Mouse (Mus musculus) midbrain, embryonic 13.5 days (tissue): ENCODE data around the gene Col26a1. TPM values are rescaled to one million over a fixed set of nuclear protein-coding genes. Genes with fewer than 3 reads are reported as not detected.
"Not testable (repeated sequence)": the region's sequence is repeated elsewhere in the genome, so short reads cannot be mapped to it uniquely, and the experiment has no call there.

Experiments
- ATAC-seq: fragments of 200-750 bp; cut with Nextera tagmentation; 2 replicates; pipeline ENCODE4 v1.8.0; 2017; ENCODE audit warnings: mild to moderate bottlenecking, moderate TSS enrichment, moderate library complexity
- H3K27ac ChIP-seq: fragments of 300-500 bp; sonication (generic); 2 replicates; pipeline ENCODE4 v1.5.1; 2015; ENCODE audit warnings: inconsistent platforms, mild to moderate bottlenecking, moderate library complexity
- H3K27me3 ChIP-seq: fragments of 300-500 bp; sonication (generic); 2 replicates; pipeline ENCODE4 v1.6.1; 2015; ENCODE audit warnings: mild to moderate bottlenecking, inconsistent platforms
- H3K36me3 ChIP-seq: fragments of 300-500 bp; sonication (generic); 2 replicates; pipeline ENCODE4 v1.6.1; 2015; ENCODE audit warnings: mild to moderate bottlenecking, inconsistent platforms
- H3K4me1 ChIP-seq: fragments of 300-500 bp; sonication (generic); replicated peaks from 2 replicates; pipeline ENCODE4 v1.6.1; 2015; ENCODE audit warnings: inconsistent platforms
- H3K4me2 ChIP-seq: fragments of 300-500 bp; sonication (generic); replicated peaks from 2 replicates; pipeline ENCODE4 v1.6.1; 2015; ENCODE audit warnings: moderate library complexity, mild to moderate bottlenecking, inconsistent platforms
- H3K4me3 ChIP-seq: fragments of 300-500 bp; sonication (generic); replicated peaks from 2 replicates; pipeline ENCODE4 v1.5.1; 2015; ENCODE audit warnings: mild to moderate bottlenecking, inconsistent platforms
- H3K9ac ChIP-seq: fragments of 300-500 bp; sonication (generic); replicated peaks from 2 replicates; pipeline ENCODE4 v1.6.1; 2015; ENCODE audit warnings: mild to moderate bottlenecking, inconsistent platforms
- H3K9me3 ChIP-seq: fragments of 300-500 bp; sonication (generic); 2 replicates; pipeline ENCODE4 v1.6.1; 2016; ENCODE audit warnings: mild to moderate bottlenecking, inconsistent platforms
- WGBS: fragments of 180-500 bp; shearing (Covaris S2); methylation state at CpG from one replicate; pipeline ENCODE4 v1.1.7; 2015; 5-methylcytosine and 5-hydroxymethylcytosine counted together
- polyA plus RNA-seq: library from polyadenylated mRNA; unstranded; fragments of >200 nt; fragmentation: Nextera tagmentation; extraction: Ambion mirVana; gene quantifications from 2 replicates; pipeline ENCODE4 v1.2.1, GENCODE M21; 2015

Gene Col26a1
- polyA plus RNA-seq, 1 experiment from 2014 or later: 19.0 TPM

DNA sequence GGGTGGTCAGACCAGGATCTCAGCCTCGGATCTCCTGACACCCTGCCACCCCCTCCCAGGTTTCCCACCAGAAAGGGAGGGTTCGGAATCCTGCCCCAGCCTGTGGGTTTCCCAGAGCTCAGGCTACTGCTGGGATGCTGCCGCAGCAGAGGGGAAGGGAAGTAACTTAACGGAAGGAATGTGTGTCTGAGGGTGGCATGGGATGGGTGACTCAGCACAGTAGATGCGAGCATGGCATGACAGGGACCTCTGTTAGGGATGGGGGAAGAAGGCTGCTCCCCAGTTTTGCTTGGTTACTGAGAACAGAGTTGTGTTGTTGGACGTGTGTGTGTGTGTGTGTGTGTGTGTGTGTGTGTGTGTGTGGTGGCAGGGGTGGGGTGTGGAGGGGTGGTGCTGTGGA is 122.7 kb downstream of the Col26a1 start:
- Histone ChIP-seq H3K9me3 (no peaks in the 10 kb centered on the region), H3K9ac (no peak overlapping the region), H3K36me3 (no peaks in the 10 kb centered on the region), H3K4me1 (no peaks in the 10 kb centered on the region), H3K4me3 (no peak overlapping the region), H3K4me2 (no peak overlapping the region), H3K27me3 (no peaks in the 10 kb centered on the region), H3K27ac (no peak overlapping the region)
- ATAC-seq: no peak
- WGBS: 74% methylated on average over 6 of the region's 6 CpGs

DNA sequence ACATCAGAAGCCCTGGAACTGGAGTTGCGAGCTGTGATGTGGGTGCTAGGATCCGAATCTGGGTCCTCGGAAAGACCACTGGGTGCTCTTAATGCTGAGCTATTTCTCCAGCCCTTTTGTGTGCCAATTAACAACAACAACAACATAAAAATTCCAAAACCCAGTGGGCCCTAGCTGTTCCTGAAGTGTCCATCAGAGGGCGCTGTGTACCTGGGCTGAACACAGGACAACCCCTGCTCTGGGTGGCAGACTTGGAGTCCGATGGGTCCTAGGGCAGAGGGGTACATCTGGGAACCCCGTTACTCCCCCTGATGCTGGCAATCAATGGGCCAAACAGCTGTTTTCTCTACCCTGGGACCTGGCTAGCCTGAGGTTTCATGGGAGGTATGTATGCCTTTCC is 123.2 kb downstream of the Col26a1 start:
- Histone ChIP-seq H3K36me3 (no peaks in the 10 kb centered on the region), H3K4me3 (no peak overlapping the region), H3K27ac (no peak overlapping the region), H3K4me1 (no peaks in the 10 kb centered on the region), H3K9ac (no peak overlapping the region), H3K9me3 (no peaks in the 10 kb centered on the region), H3K27me3 (no peaks in the 10 kb centered on the region), H3K4me2 (no peak overlapping the region)
- ATAC-seq: no peak
- 47% methylated on average over 6 of the region's 6 CpGs for WGBS

DNA sequence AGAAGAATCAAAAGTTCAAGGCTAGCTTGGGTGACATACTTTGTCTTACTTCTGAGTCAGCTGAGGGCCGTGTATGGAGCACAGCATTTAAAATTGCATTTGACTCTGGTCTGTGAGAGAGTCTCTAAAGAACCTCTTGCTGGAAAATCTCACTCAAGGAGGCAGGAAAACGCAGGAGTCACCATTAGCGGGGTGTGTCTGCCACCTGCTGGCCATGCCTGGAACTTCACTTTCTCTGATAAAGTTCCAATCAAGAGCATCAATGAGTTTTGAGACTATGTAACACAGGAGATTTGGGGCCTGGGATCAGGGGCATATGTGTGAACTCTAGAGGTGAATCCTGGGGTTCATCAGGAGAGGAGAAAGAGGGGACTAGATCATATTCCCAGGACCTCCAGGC is 127.3 kb downstream of the Col26a1 start:
- no peak for ATAC-seq
- H3K9ac ChIP-seq: no peak overlapping the region
- no peaks in the 10 kb centered on the region for H3K36me3 ChIP-seq
- H3K4me2 ChIP-seq: no peak overlapping the region
- H3K27me3 ChIP-seq: no peaks in the 10 kb centered on the region
- WGBS: 2% methylated on average over 3 of the region's 3 CpGs
- H3K4me1 ChIP-seq: no peaks in the 10 kb centered on the region
- no peaks in the 10 kb centered on the region for H3K9me3 ChIP-seq
- no peak overlapping the region for H3K27ac ChIP-seq
- H3K4me3 ChIP-seq: no peak overlapping the region

DNA sequence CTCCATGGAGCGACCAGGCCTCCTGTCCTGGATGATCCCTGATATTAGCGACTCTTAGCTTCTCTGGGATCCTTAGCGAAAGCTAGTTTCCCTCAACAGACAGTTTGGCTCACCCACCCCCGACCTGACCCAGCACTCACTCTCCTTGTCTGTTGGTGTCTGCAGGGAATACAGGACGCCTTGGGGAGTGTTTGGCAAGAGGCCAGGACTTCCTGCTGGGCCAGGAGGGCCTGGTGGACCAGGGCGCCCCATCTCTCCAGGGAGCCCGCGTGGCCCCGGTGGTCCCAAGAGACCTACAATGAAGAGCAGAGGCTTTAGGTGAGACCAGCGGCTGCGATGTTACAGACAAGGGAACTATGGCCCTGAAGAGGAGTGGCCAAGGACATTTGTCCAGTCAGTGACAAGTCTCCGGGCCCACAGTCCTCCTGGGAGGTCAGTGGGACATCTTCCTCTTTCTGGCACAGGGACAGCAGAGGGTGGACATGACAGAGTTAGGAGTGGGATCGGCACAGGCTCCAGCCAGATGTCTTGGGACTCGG is 128.9 kb downstream of the Col26a1 start:
- no peaks in the 10 kb centered on the region for H3K9me3 ChIP-seq
- no peak overlapping the region for H3K27ac ChIP-seq
- no peak overlapping the region for H3K4me3 ChIP-seq
- no peaks in the 10 kb centered on the region for H3K4me1 ChIP-seq
- no peak overlapping the region for H3K4me2 ChIP-seq
- no peaks in the 10 kb centered on the region for H3K36me3 ChIP-seq
- no peaks in the 10 kb centered on the region for H3K27me3 ChIP-seq
- WGBS: 73% methylated on average over 14 of the region's 14 CpGs
- ATAC-seq: no peak
- no peak overlapping the region for H3K9ac ChIP-seq

DNA sequence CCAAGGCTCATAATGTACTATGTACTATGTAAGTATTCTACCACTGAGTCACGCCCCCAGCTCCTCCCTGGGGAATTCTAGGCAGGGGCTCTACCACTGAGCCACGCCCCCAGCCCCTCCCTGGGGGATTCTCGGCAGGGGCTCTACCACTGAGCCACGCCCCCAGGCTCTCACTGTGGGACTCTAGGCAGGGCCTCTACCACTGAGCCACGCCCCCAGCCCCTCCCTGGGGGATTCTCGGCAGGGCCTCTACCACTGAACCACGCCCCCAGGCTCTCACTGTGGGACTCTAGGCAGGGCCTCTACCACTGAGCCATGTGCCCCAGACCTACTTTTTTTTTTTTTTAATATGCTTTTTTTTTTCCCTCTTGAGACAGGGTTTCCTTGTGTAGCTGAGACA is 129.8 kb downstream of the Col26a1 start:
- H3K4me1 ChIP-seq, ATAC-seq, H3K36me3 ChIP-seq, H3K4me2 ChIP-seq, H3K27me3 ChIP-seq, H3K9me3 ChIP-seq, H3K27ac ChIP-seq, H3K9ac ChIP-seq, H3K4me3 ChIP-seq: not testable (repeated sequence)
- 70% methylated on average over 7 of the region's 7 CpGs for WGBS

DNA sequence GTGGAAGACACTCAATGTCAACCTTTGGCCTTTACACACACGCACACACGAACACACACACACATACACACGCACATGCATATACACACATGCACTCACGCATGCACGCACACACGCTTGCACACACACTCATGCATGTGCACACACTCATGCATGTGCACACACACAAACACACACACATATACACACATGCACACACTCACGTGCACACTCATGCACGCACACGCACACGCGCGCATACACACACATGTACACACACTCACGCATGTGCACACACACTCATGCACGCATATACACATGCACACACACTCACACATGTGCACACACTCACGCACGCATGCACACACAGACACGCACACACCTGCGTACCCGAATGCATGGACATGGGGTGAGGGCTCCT is 130.9 kb downstream of the Col26a1 start:
- H3K36me3 ChIP-seq: no peaks in the 10 kb centered on the region
- H3K4me1 ChIP-seq: no peaks in the 10 kb centered on the region
- H3K27me3 ChIP-seq: no peaks in the 10 kb centered on the region
- no peak overlapping the region for H3K27ac ChIP-seq
- H3K4me3 ChIP-seq: no peak overlapping the region
- H3K9me3 ChIP-seq: 0 out of 2 replicates have a peak, but pooled peaks cover 9% of the 10 kb centered on the region
- WGBS: 99% methylated on average over 19 of the region's 19 CpGs
- no peak overlapping the region for H3K9ac ChIP-seq
- H3K4me2 ChIP-seq: no peak overlapping the region
- ATAC-seq: no peak

DNA sequence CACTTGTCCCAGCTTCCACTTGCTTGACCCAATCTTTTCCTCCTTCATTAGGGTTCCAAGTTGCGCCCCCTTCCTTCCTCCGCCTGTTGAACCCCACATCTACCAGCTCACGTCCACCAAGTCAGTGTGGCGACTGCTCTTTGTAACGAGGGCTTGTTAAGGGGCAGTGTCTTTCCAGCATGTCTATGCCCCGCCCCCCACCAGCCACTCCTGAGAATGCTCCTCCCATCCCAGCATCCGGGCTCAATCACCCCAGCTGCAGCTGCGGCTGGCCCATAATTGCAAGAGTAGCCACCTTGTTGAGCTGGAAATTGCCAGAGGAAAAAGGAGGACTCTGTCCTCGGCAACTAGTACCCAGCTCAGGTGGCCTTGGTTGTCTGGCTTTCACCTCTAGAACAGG is 136.4 kb downstream of the Col26a1 start:
- no peak overlapping the region for H3K9ac ChIP-seq
- H3K27me3 ChIP-seq: no peaks in the 10 kb centered on the region
- no peak for ATAC-seq
- WGBS: 81% methylated on average over 9 of the region's 9 CpGs
- no peak overlapping the region for H3K4me3 ChIP-seq
- H3K4me2 ChIP-seq: no peak overlapping the region
- no peaks in the 10 kb centered on the region for H3K36me3 ChIP-seq
- 0 out of 2 replicates have a peak, but pooled peaks cover 9% of the 10 kb centered on the region for H3K9me3 ChIP-seq
- H3K4me1 ChIP-seq: no peaks in the 10 kb centered on the region
- no peak overlapping the region for H3K27ac ChIP-seq

DNA sequence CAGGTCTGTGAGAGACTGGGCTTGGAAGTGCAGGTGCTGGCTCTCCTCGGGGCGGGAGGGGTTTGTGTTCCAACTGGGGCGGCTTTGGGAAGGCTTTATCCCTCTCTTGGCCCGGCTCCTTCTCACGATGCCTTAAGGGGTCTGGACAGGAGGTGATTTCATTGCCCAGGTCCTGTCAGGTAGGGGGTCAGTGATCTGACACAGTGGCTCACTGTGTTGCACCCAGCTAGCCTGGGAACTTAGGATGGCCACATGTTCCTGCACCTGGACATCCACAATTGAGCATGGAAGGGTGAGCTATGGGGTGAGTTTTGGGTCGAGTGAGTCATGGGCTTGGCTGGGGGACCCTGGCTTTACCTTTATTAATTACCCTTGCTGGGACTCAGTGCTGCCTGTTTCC is 144.1 kb downstream of the Col26a1 start:
- no peaks in the 10 kb centered on the region for H3K36me3 ChIP-seq
- no peaks in the 10 kb centered on the region for H3K4me1 ChIP-seq
- H3K9me3 ChIP-seq: no peaks in the 10 kb centered on the region
- no peak overlapping the region for H3K27ac ChIP-seq
- H3K27me3 ChIP-seq: no peaks in the 10 kb centered on the region
- H3K4me3 ChIP-seq: no peak overlapping the region
- WGBS: 64% methylated on average over 6 of the region's 6 CpGs
- no peak overlapping the region for H3K9ac ChIP-seq
- H3K4me2 ChIP-seq: no peak overlapping the region
- ATAC-seq: no peak

DNA sequence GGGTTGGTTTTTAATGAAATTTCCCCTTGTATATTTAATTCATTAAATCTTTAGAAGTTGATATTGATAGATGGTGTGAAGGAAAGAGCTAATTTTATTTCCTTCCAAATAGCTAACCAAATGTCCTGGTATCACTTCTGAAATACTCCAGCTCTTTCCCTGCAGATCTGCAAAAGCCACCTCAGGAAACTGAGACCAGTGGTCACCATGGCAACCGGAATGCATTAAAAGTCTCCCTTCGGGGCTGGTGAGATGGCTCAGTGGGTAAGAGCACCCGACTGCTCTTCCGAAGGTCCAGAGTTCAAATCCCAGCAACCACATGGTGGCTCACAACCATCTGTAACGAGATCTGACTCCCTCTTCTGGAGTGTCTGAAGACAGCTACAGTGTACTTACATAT is 156.7 kb downstream of the Col26a1 start:
- H3K9me3 ChIP-seq, H3K4me1 ChIP-seq, H3K36me3 ChIP-seq, ATAC-seq, H3K27ac ChIP-seq, H3K4me3 ChIP-seq, H3K27me3 ChIP-seq, H3K9ac ChIP-seq, H3K4me2 ChIP-seq: not testable (repeated sequence)
- WGBS: 90% methylated on average over 5 of the region's 5 CpGs

DNA sequence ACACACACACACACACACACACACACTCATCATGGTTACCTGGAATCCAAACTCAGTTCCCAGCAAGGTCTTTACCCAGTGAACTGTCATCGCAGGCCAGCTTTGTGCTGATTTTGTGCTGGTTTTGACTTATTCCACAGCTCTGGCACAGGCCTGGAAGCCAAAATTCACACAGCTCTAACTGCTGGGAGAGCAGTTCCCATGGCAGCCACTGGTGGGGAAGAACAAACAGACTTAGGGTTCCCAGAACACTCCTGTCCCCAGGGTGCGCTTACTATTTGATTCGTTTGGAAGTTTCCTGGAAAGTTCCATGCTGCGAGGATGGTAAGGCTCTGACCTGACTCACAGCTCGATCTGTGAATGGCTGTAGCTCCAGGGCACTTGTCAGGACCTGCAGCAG is 161.4 kb downstream of the Col26a1 start:
- no peaks in the 10 kb centered on the region for H3K9me3 ChIP-seq
- no peaks in the 10 kb centered on the region for H3K36me3 ChIP-seq
- 81% methylated on average over 5 of the region's 5 CpGs for WGBS
- no peak overlapping the region for H3K4me2 ChIP-seq
- ATAC-seq: no peak
- H3K4me1 ChIP-seq: 0 out of 2 replicates have a peak, but pooled peaks cover 3% of the 10 kb centered on the region
- no peak overlapping the region for H3K9ac ChIP-seq
- no peaks in the 10 kb centered on the region for H3K27me3 ChIP-seq
- H3K4me3 ChIP-seq: no peak overlapping the region
- H3K27ac ChIP-seq: no peak overlapping the region

DNA sequence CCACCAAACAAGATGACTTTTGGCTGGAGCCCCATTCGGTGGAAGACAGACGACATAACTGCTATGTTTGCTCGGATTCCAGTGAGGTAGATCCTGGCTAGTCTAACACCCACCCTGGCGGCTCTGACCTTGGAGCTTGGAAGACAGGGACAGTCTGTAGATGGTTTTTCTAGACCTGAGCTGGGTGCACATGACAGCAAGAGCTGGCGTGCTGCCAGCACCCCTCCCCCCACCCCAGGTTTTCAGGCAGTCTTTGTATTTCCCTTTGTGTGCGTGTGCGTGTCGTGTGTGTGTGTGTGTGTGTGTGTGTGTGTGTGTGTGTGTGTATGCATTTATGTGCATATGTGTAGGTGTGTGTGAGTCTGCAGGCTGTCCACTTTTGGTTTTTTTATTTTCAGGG is 164.4 kb downstream of the Col26a1 start:
- 82% methylated on average over 8 of the region's 8 CpGs for WGBS
- Histone ChIP-seq H3K4me1 (peaks cover 17% of the 10 kb centered on the region), H3K9me3 (no peaks in the 10 kb centered on the region)

DNA sequence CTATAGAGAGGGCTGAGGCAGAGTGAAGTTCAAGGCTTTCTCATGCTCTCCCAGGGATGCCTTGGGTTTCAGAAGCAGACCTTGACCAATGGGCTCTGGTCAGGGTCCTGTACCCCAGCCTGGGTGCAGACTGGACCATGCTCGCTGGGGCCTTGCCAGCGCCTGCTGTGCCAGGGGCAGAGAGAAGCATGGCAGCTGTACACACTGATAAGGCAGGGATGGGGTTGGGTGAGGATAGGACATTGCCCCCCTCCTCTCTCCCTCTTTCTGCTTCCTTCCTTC is 165.5 kb downstream of the Col26a1 start:
- WGBS: 64% methylated on average over 2 of the region's 2 CpGs
- ATAC-seq: no peak
- H3K27me3 ChIP-seq: no peaks in the 10 kb centered on the region
- H3K4me2 ChIP-seq: no peak overlapping the region
- no peaks in the 10 kb centered on the region for H3K9me3 ChIP-seq
- no peak overlapping the region for H3K9ac ChIP-seq
- peaks cover 17% of the 10 kb centered on the region for H3K4me1 ChIP-seq
- no peaks in the 10 kb centered on the region for H3K36me3 ChIP-seq
- H3K27ac ChIP-seq: no peak overlapping the region
- H3K4me3 ChIP-seq: no peak overlapping the region

More for the DNA sequence above, 164.4 kb downstream of the Col26a1 start:
- no peaks in the 10 kb centered on the region for H3K36me3 ChIP-seq
- no peak overlapping the region for H3K27ac ChIP-seq
- ATAC-seq: no peak
- H3K4me3 ChIP-seq: no peak overlapping the region
- no peak overlapping the region for H3K4me2 ChIP-seq
- H3K27me3 ChIP-seq: no peaks in the 10 kb centered on the region
- H3K9ac ChIP-seq: no peak overlapping the region

DNA sequence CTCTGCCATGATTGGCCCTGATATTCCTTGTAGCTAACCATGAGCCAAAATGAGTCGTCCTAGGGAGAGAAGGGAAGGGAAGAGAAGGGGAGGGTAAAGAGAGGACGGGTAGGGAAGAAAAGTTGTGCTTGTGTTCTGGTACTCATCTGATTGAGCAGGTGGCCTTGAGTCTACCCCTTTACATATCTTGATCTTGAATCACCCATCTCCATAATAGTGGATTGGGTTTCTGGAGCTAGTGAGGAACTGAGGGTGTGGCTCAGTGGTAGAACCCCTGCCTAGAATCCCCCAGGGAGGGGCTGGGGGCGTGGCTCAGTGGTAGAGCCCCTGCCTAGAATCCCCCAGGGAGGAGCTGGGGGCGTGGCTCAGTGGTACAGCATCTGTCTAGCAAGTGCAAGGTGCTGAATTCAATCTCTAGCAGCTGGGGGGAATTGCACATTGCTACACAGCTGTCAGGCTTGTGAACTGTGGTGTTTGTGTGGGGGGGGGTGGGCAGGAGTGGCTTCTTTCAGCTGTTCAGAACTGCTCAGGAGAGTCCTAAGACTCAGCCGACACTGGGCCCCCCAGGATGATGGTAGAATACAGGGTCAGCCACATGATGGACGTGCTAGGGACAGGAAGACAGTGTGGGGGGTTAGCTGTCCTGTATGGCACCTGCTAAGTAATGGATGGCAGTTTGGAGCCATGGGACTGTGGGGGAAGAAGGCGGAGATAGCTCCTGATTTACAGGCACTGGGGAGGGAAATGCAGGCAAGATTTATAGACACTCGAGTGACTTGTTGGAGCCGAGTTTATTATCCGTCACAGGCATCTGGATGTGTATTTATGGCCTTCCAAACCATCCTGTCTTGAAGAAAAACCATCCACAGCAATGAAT is 166.1 kb downstream of the Col26a1 start:
- H3K27ac ChIP-seq: no peak overlapping the region
- no peak for ATAC-seq
- H3K27me3 ChIP-seq: no peaks in the 10 kb centered on the region
- no peak overlapping the region for H3K9ac ChIP-seq
- H3K4me1 ChIP-seq: peaks cover 17% of the 10 kb centered on the region
- 70% methylated on average over 10 of the region's 10 CpGs for WGBS
- H3K4me3 ChIP-seq: no peak overlapping the region
- no peak overlapping the region for H3K4me2 ChIP-seq
- H3K9me3 ChIP-seq: no peaks in the 10 kb centered on the region
- no peaks in the 10 kb centered on the region for H3K36me3 ChIP-seq
